Comparison of ENCODE assay signal across 10 mouse cellular contexts in the genomic region with DNA sequence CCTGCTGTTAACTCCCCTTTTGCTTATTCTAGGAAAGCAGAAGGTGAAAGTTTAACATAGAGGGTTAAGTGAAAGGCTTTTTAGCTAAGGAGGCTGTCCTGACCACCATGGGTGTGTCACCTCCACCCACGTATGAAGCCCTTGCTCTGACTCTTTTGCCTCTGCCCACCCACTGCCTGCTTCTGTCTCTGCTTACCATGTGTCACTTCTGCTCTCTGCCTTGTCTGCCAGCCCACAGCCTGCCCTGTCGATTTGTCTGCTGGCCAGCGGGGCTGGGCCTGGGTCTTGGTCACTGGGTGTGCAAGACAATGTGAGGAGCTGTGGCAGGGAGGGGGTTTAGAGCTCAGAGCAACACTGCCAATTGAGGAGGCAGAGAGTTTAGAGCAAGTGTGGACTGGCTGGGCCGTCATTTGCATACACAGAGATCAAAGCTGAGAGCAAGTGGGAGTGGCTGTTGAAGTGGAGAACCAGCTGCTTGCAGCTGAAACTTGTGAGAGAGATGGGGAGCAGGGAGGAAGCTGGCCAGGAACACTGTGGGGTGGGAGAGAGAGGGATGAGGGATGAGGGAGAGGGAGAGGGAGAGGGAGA.
DNase-seq lines count a peak whose midpoint lies in the region; ATAC-seq lines count a peak whose summit lies in the region.
"Had no signal": no experiment of that assay in that cellular context is flagged by ENCODE, and none has a peak within 500 bp of the region (broad histone marks: within the 10 kb centered on the region; RNA-seq: fewer than 3 reads in every experiment).

No protein-coding gene starts in this region.

- no peaks in the 10 kb centered on the region for H3K27me3 ChIP-seq in heart, embryonic 11.5 days (ENCODE audit: control insufficient read depth, insufficient read depth, low read length)
- H3K27me3 ChIP-seq in midbrain, embryonic 10.5 days (ENCODE audit: low read depth, poor library complexity, severe bottlenecking): no peaks in the 10 kb centered on the region
- no peaks in the 10 kb centered on the region for H3K27me3 ChIP-seq in midbrain, embryonic 16.5 days (ENCODE audit: control insufficient read depth, insufficient read depth, low read depth, low read length)
- H3K27me3 ChIP-seq in limb, embryonic 15.5 days: no peaks in the 10 kb centered on the region
- H3K27me3 ChIP-seq in stomach, embryonic 16.5 days (ENCODE audit: control insufficient read depth, insufficient read depth, low read length): no peaks in the 10 kb centered on the region

- intact Hi-C loops in heart, postnatal 36 days (cut with DNase I): no loop called here

- H3K9ac ChIP-seq in heart, embryonic 11.5 days (ENCODE audit: low read depth, low read length): no peak overlapping the region
- H3K9ac ChIP-seq in midbrain, embryonic 16.5 days (ENCODE audit: low read depth, low read length): no peak overlapping the region
- no peak overlapping the region for H3K9ac ChIP-seq in limb, embryonic 15.5 days
- no peak overlapping the region for H3K9ac ChIP-seq in stomach, embryonic 16.5 days (ENCODE audit: low read length)

- no peak for ATAC-seq in heart, embryonic 11.5 days (replicated peaks; ENCODE audit: insufficient number of reproducible peaks, low FRiP score, low TSS enrichment)
- no peak for ATAC-seq in midbrain, embryonic 16.5 days
- ATAC-seq in limb, embryonic 15.5 days (ENCODE audit: insufficient number of reproducible peaks, low FRiP score, low TSS enrichment, low read depth): no peak
- peak; percentile 37; the same call in 1 of the 2 replicates for ATAC-seq in stomach, embryonic 16.5 days (ENCODE audit: insufficient read depth, low FRiP score)

- H3K4me1 ChIP-seq in heart, embryonic 11.5 days (ENCODE audit: control insufficient read depth, insufficient read depth, low read length): no peaks in the 10 kb centered on the region
- 0 out of 2 replicates have a peak, but pooled peaks cover 2% of the 10 kb centered on the region for H3K4me1 ChIP-seq in midbrain, embryonic 10.5 days
- H3K4me1 ChIP-seq in midbrain, embryonic 16.5 days (ENCODE audit: control insufficient read depth, insufficient read depth, low read length): no peaks in the 10 kb centered on the region
- H3K4me1 ChIP-seq in limb, embryonic 15.5 days: no peaks in the 10 kb centered on the region
- H3K4me1 ChIP-seq in stomach, embryonic 16.5 days (ENCODE audit: control insufficient read depth, insufficient read depth, low read length): no peaks in the 10 kb centered on the region

- WGBS in heart, embryonic 11.5 days (ENCODE audit: insufficient replicate concordance): 14% methylated on average over 4 of the region's 4 CpGs
- WGBS in midbrain, embryonic 10.5 days: 24% methylated on average over 4 of the region's 4 CpGs
- WGBS in midbrain, embryonic 16.5 days: 10% methylated on average over 4 of the region's 4 CpGs
- WGBS in limb, embryonic 15.5 days: 10% methylated on average over 4 of the region's 4 CpGs
- 24% methylated on average over 4 of the region's 4 CpGs for WGBS in stomach, embryonic 16.5 days

- H3K4me3 ChIP-seq in heart, embryonic 11.5 days (ENCODE audit: low read depth, low read length): no peak overlapping the region
- H3K4me3 ChIP-seq in midbrain, embryonic 10.5 days: peak overlapping the region; percentile 27; the same call in 1 of the 2 replicates
- H3K4me3 ChIP-seq in midbrain, embryonic 16.5 days (ENCODE audit: low read depth, low read length): no peak overlapping the region
- no peak overlapping the region for H3K4me3 ChIP-seq in limb, embryonic 15.5 days
- H3K4me3 ChIP-seq in stomach, embryonic 16.5 days (replicated peaks; ENCODE audit: low read length): no peak overlapping the region

- DNase-seq in heart, postnatal 36 days: no peak
- DNase-seq in midbrain, embryonic 10.5 days (ENCODE audit: low spot score): peak; percentile 28
- no peak for DNase-seq in cerebellum, postnatal 36 days
- DNase-seq in cerebellum, adult 11-12 months: no peak
- DNase-seq: adrenal gland, postnatal 14 days; layer of hippocampus, postnatal 36 days had no signal

- H3K36me3 ChIP-seq in heart, embryonic 11.5 days (ENCODE audit: control insufficient read depth, insufficient read depth, low read length): no peaks in the 10 kb centered on the region
- no peaks in the 10 kb centered on the region for H3K36me3 ChIP-seq in midbrain, embryonic 10.5 days
- H3K36me3 ChIP-seq in midbrain, embryonic 16.5 days (ENCODE audit: control insufficient read depth, insufficient read depth, low read length): no peaks in the 10 kb centered on the region
- H3K36me3 ChIP-seq in limb, embryonic 15.5 days: no peaks in the 10 kb centered on the region
- H3K36me3 ChIP-seq in stomach, embryonic 16.5 days (ENCODE audit: control insufficient read depth, insufficient read depth, low read length): no peaks in the 10 kb centered on the region

- H3K9me3 ChIP-seq in heart, embryonic 11.5 days (replicated peaks; ENCODE audit: control insufficient read depth, low read length): no peaks in the 10 kb centered on the region
- no peaks in the 10 kb centered on the region for H3K9me3 ChIP-seq in midbrain, embryonic 10.5 days (replicated peaks)
- H3K9me3 ChIP-seq in midbrain, embryonic 16.5 days (replicated peaks; ENCODE audit: control insufficient read depth, low read length, poor library complexity, severe bottlenecking): no peaks in the 10 kb centered on the region
- no peaks in the 10 kb centered on the region for H3K9me3 ChIP-seq in limb, embryonic 15.5 days
- no peaks in the 10 kb centered on the region for H3K9me3 ChIP-seq in stomach, embryonic 16.5 days (replicated peaks; ENCODE audit: control insufficient read depth, low read length)

- peak overlapping the region; percentile 46 for H3K4me2 ChIP-seq in heart, embryonic 11.5 days
- H3K4me2 ChIP-seq in midbrain, embryonic 16.5 days (ENCODE audit: low read length): no peak overlapping the region
- peak overlapping the region; percentile 17; the same call in 1 of the 2 replicates for H3K4me2 ChIP-seq in limb, embryonic 15.5 days
- H3K4me2 ChIP-seq in stomach, embryonic 16.5 days (ENCODE audit: low read depth, low read length): no peak overlapping the region

- H3K27ac ChIP-seq in heart, embryonic 11.5 days (ENCODE audit: low read depth, low read length): no peak overlapping the region
- H3K27ac ChIP-seq in midbrain, embryonic 10.5 days (replicated peaks): no peak overlapping the region; the same call in 1 of the 2 replicates
- H3K27ac ChIP-seq in midbrain, embryonic 16.5 days (ENCODE audit: low read length): no peak overlapping the region
- no peak overlapping the region for H3K27ac ChIP-seq in limb, embryonic 15.5 days
- no peak overlapping the region for H3K27ac ChIP-seq in stomach, embryonic 16.5 days (ENCODE audit: low read length)

Comparison
In these comparisons a context has a peak if more than half of its experiments do, and no peak if none do; other contexts are left out.
1. H3K4me2 ChIP-seq: peak in heart, embryonic 11.5 days (single experiment) and limb, embryonic 15.5 days (single experiment); none in midbrain, embryonic 16.5 days (single experiment) and stomach, embryonic 16.5 days (single experiment).